Mouse (Mus musculus): ENCODE measurements around the gene Axdnd1.

DNA sequence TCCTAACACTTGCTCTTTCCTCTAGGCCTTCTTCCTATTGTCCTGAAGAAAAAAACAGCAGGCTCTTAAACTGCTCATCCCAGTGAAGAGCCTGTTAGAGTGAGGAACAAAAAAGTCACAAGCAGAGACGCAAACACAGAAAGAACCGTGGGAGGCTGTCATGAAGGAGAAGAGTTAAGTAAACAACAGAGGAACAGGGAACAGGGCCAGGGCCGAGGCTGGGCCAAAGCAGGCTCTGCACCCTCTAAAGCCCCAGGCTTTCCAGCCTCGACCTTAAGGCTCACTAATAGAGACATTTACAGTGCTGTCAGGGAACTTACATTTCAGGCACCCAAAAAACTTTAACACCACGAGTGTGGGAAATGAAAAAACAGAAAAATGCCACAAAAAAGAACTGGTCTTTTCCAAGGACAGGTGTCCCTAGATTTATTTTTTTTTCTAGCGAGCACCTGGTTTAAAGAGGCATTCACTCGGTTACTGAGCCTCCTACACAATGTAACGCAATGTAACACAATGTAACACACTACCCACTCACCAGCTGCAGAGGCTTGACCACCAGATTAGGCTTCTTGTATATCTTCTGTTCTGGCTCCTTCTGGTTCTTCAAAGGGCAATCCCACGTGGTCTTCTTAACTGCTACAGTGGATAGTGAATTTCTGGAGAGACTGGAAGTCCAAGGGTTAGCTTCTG, 136.0 kb downstream of the Axdnd1 start:
- no peak for TF ChIP-seq CHD2 (IDR thresholded peaks at IDR 0.05; ENCODE audit: low read depth, low read length)
- TF ChIP-seq HCFC1 (IDR thresholded peaks at IDR 0.05; ENCODE audit: borderline replicate concordance, insufficient read depth, low read length), result no peak
- TF ChIP-seq MAFK (IDR thresholded peaks at IDR 0.05; ENCODE audit: insufficient read depth, low read depth, low read length), result no peak
- TF ChIP-seq ZNF384 (IDR thresholded peaks at IDR 0.05; ENCODE audit: low read depth, low read length), result no peak
